Mouse (Mus musculus): ENCODE measurements around the gene Dlx5.

Gene Dlx5

GRCm38 (mm10) chr6:6859950-6860410 lies 21.9 kb downstream of the Dlx5 start:
- no peak for DNase-seq (ENCODE audit: low read depth, low spot score)

GRCm38 (mm10) chr6:6859111-6859949 lies 22.6 kb downstream of the Dlx5 start:
- DNase-seq (ENCODE audit: low read depth, low spot score): peak; percentile 88

GRCm38 (mm10) chr6:6858571-6858970 lies 23.3 kb downstream of the Dlx5 start:
- no peak for DNase-seq (ENCODE audit: low read depth, low spot score)

GRCm38 (mm10) chr6:6857766-6858165 lies 24.1 kb downstream of the Dlx5 start:
- no peak for DNase-seq (ENCODE audit: low read depth, low spot score)

- no peak for DNase-seq (ENCODE audit: low read depth, low spot score)
Observed at GRCm38 (mm10) chr6:6856881-6857280, 25.0 kb downstream of the Dlx5 start.

- DNase-seq (ENCODE audit: low read depth, low spot score): no peak
Observed at GRCm38 (mm10) chr6:6856316-6856715, 25.6 kb downstream of the Dlx5 start.

- DNase-seq (ENCODE audit: low read depth, low spot score): peak; percentile 27
Observed at GRCm38 (mm10) chr6:6855746-6856185, 26.1 kb downstream of the Dlx5 start.

GRCm38 (mm10) chr6:6854902-6855745 lies 26.8 kb downstream of the Dlx5 start:
- peak; percentile 27 for DNase-seq (ENCODE audit: low read depth, low spot score)

GRCm38 (mm10) chr6:6854176-6854575 lies 27.7 kb downstream of the Dlx5 start:
- no peak for DNase-seq (ENCODE audit: low read depth, low spot score)

- no peak for DNase-seq (ENCODE audit: low read depth, low spot score)
Observed at GRCm38 (mm10) chr6:6852944-6853343, 28.9 kb downstream of the Dlx5 start.

GRCm38 (mm10) chr6:6851166-6851565 lies 30.7 kb downstream of the Dlx5 start:
- DNase-seq (ENCODE audit: low read depth, low spot score): peak; percentile 19

GRCm38 (mm10) chr6:6850324-6851060 lies 31.4 kb downstream of the Dlx5 start:
- no peak for DNase-seq (ENCODE audit: low read depth, low spot score)

- no peak for DNase-seq (ENCODE audit: low read depth, low spot score)
Observed at GRCm38 (mm10) chr6:6849744-6850143, 32.1 kb downstream of the Dlx5 start.

- no peak for DNase-seq (ENCODE audit: low read depth, low spot score)
Observed at GRCm38 (mm10) chr6:6848541-6848940, 33.3 kb downstream of the Dlx5 start.

GRCm38 (mm10) chr6:6833301-6833700 lies 48.6 kb downstream of the Dlx5 start:
- DNase-seq (ENCODE audit: low read depth, low spot score): no peak

GRCm38 (mm10) chr6:6830446-6830845 lies 51.4 kb downstream of the Dlx5 start:
- no peak for DNase-seq (ENCODE audit: low read depth, low spot score)

Measured in ES-CJ7 (cell line).